Mouse (Mus musculus) embryonic facial prominence, embryonic 11.5 days (tissue): ENCODE results near the gene Swi5. TPM values are rescaled to one million over a fixed set of nuclear protein-coding genes. Genes with fewer than 3 reads are reported as not detected.

Experiments
- ATAC-seq: fragments of 200-750 bp; cut with Nextera tagmentation; replicated peaks from 2 replicates; pipeline ENCODE4 v1.8.0; 2017; ENCODE audit warnings: low read depth; ENCODE audit not compliant: insufficient number of reproducible peaks, low FRiP score, low TSS enrichment
- DNase-seq: peaks from one replicate; pipeline ENCODE4 v3.0.0-alpha.2; 2015; ENCODE audit warnings: low spot score
- H3K27ac ChIP-seq: fragments of 300-500 bp; sonication (generic); replicated peaks from 2 replicates; pipeline ENCODE4 v1.5.1; 2014; ENCODE audit warnings: mild to moderate bottlenecking, low read depth, low read length, control low read depth
- H3K27me3 ChIP-seq: fragments of 300-500 bp; sonication (generic); 2 replicates; pipeline ENCODE4 v1.6.1; 2014; ENCODE audit warnings: mild to moderate bottlenecking, low read length, moderate library complexity, mixed read lengths; ENCODE audit not compliant: control insufficient read depth, insufficient read depth
- H3K36me3 ChIP-seq: fragments of 300-500 bp; sonication (generic); replicated peaks from 2 replicates; pipeline ENCODE4 v1.6.1; 2014; ENCODE audit warnings: low read depth, mild to moderate bottlenecking, low read length, moderate library complexity, mixed read lengths; ENCODE audit not compliant: control insufficient read depth, insufficient read depth
- H3K4me1 ChIP-seq: fragments of 300-500 bp; sonication (generic); 2 replicates; pipeline ENCODE4 v1.6.1; 2014; ENCODE audit warnings: low read length, mixed read lengths; ENCODE audit not compliant: control insufficient read depth, insufficient read depth
- H3K4me2 ChIP-seq: fragments of 300-500 bp; sonication (generic); 2 replicates; pipeline ENCODE4 v1.6.1; 2014; ENCODE audit warnings: low read depth, mild to moderate bottlenecking, control low read depth, low read length, moderate library complexity
- H3K4me3 ChIP-seq: fragments of 300-500 bp; sonication (generic); 2 replicates; pipeline ENCODE4 v1.5.1; 2014; ENCODE audit warnings: low read depth, low read length, control low read depth
- H3K9ac ChIP-seq: fragments of 300-500 bp; sonication (generic); replicated peaks from 2 replicates; pipeline ENCODE4 v1.6.1; 2014; ENCODE audit warnings: mild to moderate bottlenecking, control low read depth, low read length
- H3K9me3 ChIP-seq: fragments of 300-500 bp; sonication (generic); replicated peaks from 2 replicates; pipeline ENCODE4 v1.6.1; 2016; ENCODE audit warnings: mild to moderate bottlenecking, low read length, inconsistent platforms, mixed read lengths; ENCODE audit not compliant: control insufficient read depth
- WGBS: fragments of 180-500 bp; shearing (Covaris S2); extraction: QIAGEN DNeasy Blood & Tissue Kit; methylation state at CpG from one replicate; pipeline ENCODE4 v1.1.7; 2014; 5-methylcytosine and 5-hydroxymethylcytosine counted together
- polyA plus RNA-seq: library from polyadenylated mRNA; unstranded; fragments of >200 nt; fragmentation: Nextera tagmentation; extraction: Ambion mirVana; gene quantifications from 2 replicates; pipeline ENCODE4 v1.2.1, GENCODE M21; 2014

The Swi5 gene
- polyA plus RNA-seq, 1 experiment from 2014 or later: 406 TPM

GRCm38 (mm10) chr2:32316887-32317656 is 29.2 kb upstream of the Swi5 start:
- H3K27me3 ChIP-seq: no peaks in the 10 kb centered on the region
- no peaks in the 10 kb centered on the region for H3K9me3 ChIP-seq
- peak; percentile 94 for DNase-seq
- ATAC-seq: peak; percentile 51
- peak overlapping the region; percentile 84 for H3K4me2 ChIP-seq
- H3K36me3 ChIP-seq: no peaks in the 10 kb centered on the region
- 0 out of 2 replicates have a peak overlapping the region, but pooled peaks have one; percentile 5 for H3K4me3 ChIP-seq
- H3K27ac ChIP-seq: peak overlapping the region; percentile 100
- H3K9ac ChIP-seq: peak overlapping the region; percentile 32
- H3K4me1 ChIP-seq: peaks cover 21% of the 10 kb centered on the region
- WGBS: 27% methylated on average over 20 of the region's 20 CpGs

- Histone ChIP-seq H3K4me1 (peaks cover 24% of the 10 kb centered on the region), H3K4me2 (peak overlapping the region; percentile 17; the same call in 1 of the 2 replicates), H3K27me3 (no peaks in the 10 kb centered on the region), H3K27ac (peak overlapping the region; percentile 100), H3K9me3 (no peaks in the 10 kb centered on the region), H3K4me3 (no peak overlapping the region), H3K36me3 (no peaks in the 10 kb centered on the region), H3K9ac (peak overlapping the region; percentile 44)
- ATAC-seq: no peak
- WGBS: 2% methylated on average over 8 of the region's 8 CpGs
- peak; percentile 64 for DNase-seq
These were observed 27.9 kb upstream of the Swi5 start for GRCm38 (mm10) chr2:32315751-32316150.

- peak overlapping the region; percentile 100 for H3K27ac ChIP-seq
- H3K27me3 ChIP-seq: no peaks in the 10 kb centered on the region
- no peaks in the 10 kb centered on the region for H3K9me3 ChIP-seq
- H3K4me2 ChIP-seq: no peak overlapping the region
- ATAC-seq: no peak
- H3K9ac ChIP-seq: peak overlapping the region; percentile 13; the same call in 1 of the 2 replicates
- 90% methylated on average over 14 of the region's 14 CpGs for WGBS
- H3K36me3 ChIP-seq: no peaks in the 10 kb centered on the region
- peaks cover 20% of the 10 kb centered on the region for H3K4me1 ChIP-seq
- H3K4me3 ChIP-seq: no peak overlapping the region
- DNase-seq: no peak
These were observed 27.0 kb upstream of the Swi5 start for GRCm38 (mm10) chr2:32314831-32315230.

- Histone ChIP-seq H3K4me1 (peaks cover 16% of the 10 kb centered on the region), H3K9ac (peak overlapping the region; percentile 82), H3K4me3 (peak overlapping the region; percentile 75), H3K9me3 (no peaks in the 10 kb centered on the region), H3K36me3 (no peaks in the 10 kb centered on the region; the same call in 1 of the 2 replicates), H3K27me3 (no peaks in the 10 kb centered on the region), H3K27ac (peak overlapping the region; percentile 70; the same call in 1 of the 2 replicates), H3K4me2 (peak overlapping the region; percentile 99)
- WGBS: under 1% methylated on average over 52 of the region's 56 CpGs
- DNase-seq: peak; percentile 96
- ATAC-seq: peak; percentile 25
These were observed 24.6 kb upstream of the Swi5 start for GRCm38 (mm10) chr2:32312318-32312964.

- H3K4me3 ChIP-seq: peak overlapping the region; percentile 75
- H3K9ac ChIP-seq: peak overlapping the region; percentile 82
- H3K9me3 ChIP-seq: no peaks in the 10 kb centered on the region
- no peaks in the 10 kb centered on the region; the same call in 1 of the 2 replicates for H3K36me3 ChIP-seq
- H3K27ac ChIP-seq: peak overlapping the region; percentile 70; the same call in 1 of the 2 replicates
- 10% methylated on average over 31 of the region's 42 CpGs for WGBS
- ATAC-seq (peak; percentile 5; the same call in 1 of the 2 replicates), DNase-seq (no peak)
- H3K27me3 ChIP-seq: no peaks in the 10 kb centered on the region
- peak overlapping the region; percentile 99 for H3K4me2 ChIP-seq
- peaks cover 12% of the 10 kb centered on the region for H3K4me1 ChIP-seq
These were observed 23.8 kb upstream of the Swi5 start for GRCm38 (mm10) chr2:32311443-32312317.

GRCm38 (mm10) chr2:32310096-32310845 is 22.4 kb upstream of the Swi5 start:
- Histone ChIP-seq H3K36me3 (peaks cover 5% of the 10 kb centered on the region), H3K27ac (no peak overlapping the region), H3K4me2 (peak overlapping the region; percentile 99), H3K9me3 (no peaks in the 10 kb centered on the region), H3K4me3 (no peak overlapping the region), H3K27me3 (no peaks in the 10 kb centered on the region), H3K9ac (0 out of 2 replicates have a peak overlapping the region, but pooled peaks have one; percentile 26), H3K4me1 (peaks cover 12% of the 10 kb centered on the region)
- WGBS: 83% methylated on average over 18 of the region's 18 CpGs
- no peak for ATAC-seq
- no peak for DNase-seq

- H3K27ac ChIP-seq: no peak overlapping the region
- WGBS: 85% methylated on average over 16 of the region's 16 CpGs
- DNase-seq (no peak), ATAC-seq (no peak)
- peaks cover 5% of the 10 kb centered on the region for H3K36me3 ChIP-seq
- peaks cover 8% of the 10 kb centered on the region for H3K4me1 ChIP-seq
- H3K9me3 ChIP-seq: no peaks in the 10 kb centered on the region
- no peaks in the 10 kb centered on the region for H3K27me3 ChIP-seq
- H3K4me3 ChIP-seq: no peak overlapping the region
- H3K4me2 ChIP-seq: no peak overlapping the region
- no peak overlapping the region for H3K9ac ChIP-seq
These were observed 21.1 kb upstream of the Swi5 start for GRCm38 (mm10) chr2:32308870-32309568.
